Mouse (Mus musculus): Measurements from ENCODE around the gene Clec4d. TPM values are rescaled to one million over a fixed set of nuclear protein-coding genes. Genes with fewer than 3 reads are reported as not detected.

Clec4d gene
- polyA plus RNA-seq, 1 experiment from 2014 or later = 0.11 TPM

- Histone ChIP-seq H3K36me3 (ENCODE audit: control insufficient read depth, insufficient read depth, low read length) (no peaks in the 10 kb centered on the region), H3K4me2 (no peak overlapping the region), H3K27ac (ENCODE audit: low read depth, low read length) (no peak overlapping the region), H3K4me3 (ENCODE audit: low read depth, low read length) (no peak overlapping the region), H3K27me3 (ENCODE audit: control insufficient read depth, insufficient read depth, low read length) (no peaks in the 10 kb centered on the region), H3K9ac (ENCODE audit: low read depth, low read length) (no peak overlapping the region), H3K9me3 (replicated peaks; ENCODE audit: control insufficient read depth, low read length) (no peaks in the 10 kb centered on the region), H3K4me1 (ENCODE audit: control insufficient read depth, insufficient read depth, low read length) (no peaks in the 10 kb centered on the region)
- WGBS (ENCODE audit: insufficient replicate concordance) = 72% methylated on average over 4 of the region's 4 CpGs
- ATAC-seq (replicated peaks; ENCODE audit: insufficient number of reproducible peaks, low FRiP score, low TSS enrichment) = no peak
Measured at GRCm38 (mm10) chr6:123259889-123260603, 1.9 kb upstream of the Clec4d start.

- no peak overlapping the region for H3K27ac ChIP-seq (ENCODE audit: low read depth, low read length)
- H3K4me1 ChIP-seq (ENCODE audit: control insufficient read depth, insufficient read depth, low read length) = no peaks in the 10 kb centered on the region
- no peak for ATAC-seq (replicated peaks; ENCODE audit: insufficient number of reproducible peaks, low FRiP score, low TSS enrichment)
- no peaks in the 10 kb centered on the region for H3K36me3 ChIP-seq (ENCODE audit: control insufficient read depth, insufficient read depth, low read length)
- no peaks in the 10 kb centered on the region for H3K27me3 ChIP-seq (ENCODE audit: control insufficient read depth, insufficient read depth, low read length)
- no peak overlapping the region for H3K9ac ChIP-seq (ENCODE audit: low read depth, low read length)
- H3K9me3 ChIP-seq (replicated peaks; ENCODE audit: control insufficient read depth, low read length) = no peaks in the 10 kb centered on the region
- WGBS (ENCODE audit: insufficient replicate concordance) = 71% methylated on average over 1 of the region's 1 CpGs
- H3K4me3 ChIP-seq (ENCODE audit: low read depth, low read length) = no peak overlapping the region
- no peak overlapping the region for H3K4me2 ChIP-seq
Measured at GRCm38 (mm10) chr6:123260868-123261267, 1.0 kb upstream of the Clec4d start.

GRCm38 (mm10) chr6:123264194-123264593, 2.3 kb downstream of the Clec4d start:
- no peak overlapping the region for H3K9ac ChIP-seq (ENCODE audit: low read depth, low read length)
- no peak overlapping the region for H3K4me3 ChIP-seq (ENCODE audit: low read depth, low read length)
- no peaks in the 10 kb centered on the region for H3K27me3 ChIP-seq (ENCODE audit: control insufficient read depth, insufficient read depth, low read length)
- no peaks in the 10 kb centered on the region for H3K4me1 ChIP-seq (ENCODE audit: control insufficient read depth, insufficient read depth, low read length)
- 0 out of 2 replicates have a peak, but pooled peaks cover 2% of the 10 kb centered on the region for H3K9me3 ChIP-seq (replicated peaks; ENCODE audit: control insufficient read depth, low read length)
- no peaks in the 10 kb centered on the region for H3K36me3 ChIP-seq (ENCODE audit: control insufficient read depth, insufficient read depth, low read length)
- WGBS (ENCODE audit: insufficient replicate concordance) = 74% methylated on average over 3 of the region's 3 CpGs
- no peak overlapping the region for H3K27ac ChIP-seq (ENCODE audit: low read depth, low read length)
- no peak for ATAC-seq (replicated peaks; ENCODE audit: insufficient number of reproducible peaks, low FRiP score, low TSS enrichment)
- no peak overlapping the region for H3K4me2 ChIP-seq

- Histone ChIP-seq H3K9me3 (replicated peaks; ENCODE audit: control insufficient read depth, low read length) (0 out of 2 replicates have a peak, but pooled peaks cover 2% of the 10 kb centered on the region), H3K9ac (ENCODE audit: low read depth, low read length) (no peak overlapping the region), H3K4me1 (ENCODE audit: control insufficient read depth, insufficient read depth, low read length) (no peaks in the 10 kb centered on the region), H3K36me3 (ENCODE audit: control insufficient read depth, insufficient read depth, low read length) (no peaks in the 10 kb centered on the region), H3K27me3 (ENCODE audit: control insufficient read depth, insufficient read depth, low read length) (no peaks in the 10 kb centered on the region), H3K4me3 (ENCODE audit: low read depth, low read length) (no peak overlapping the region), H3K4me2 (no peak overlapping the region), H3K27ac (ENCODE audit: low read depth, low read length) (no peak overlapping the region)
- 80% methylated on average over 4 of the region's 4 CpGs for WGBS (ENCODE audit: insufficient replicate concordance)
- no peak for ATAC-seq (replicated peaks; ENCODE audit: insufficient number of reproducible peaks, low FRiP score, low TSS enrichment)
Measured at GRCm38 (mm10) chr6:123265809-123266208, 3.9 kb downstream of the Clec4d start.

GRCm38 (mm10) chr6:123266945-123267344, 5.0 kb downstream of the Clec4d start:
- Histone ChIP-seq H3K9me3 (replicated peaks; ENCODE audit: control insufficient read depth, low read length) (0 out of 2 replicates have a peak, but pooled peaks cover 2% of the 10 kb centered on the region), H3K27ac (ENCODE audit: low read depth, low read length) (no peak overlapping the region), H3K27me3 (ENCODE audit: control insufficient read depth, insufficient read depth, low read length) (no peaks in the 10 kb centered on the region), H3K9ac (ENCODE audit: low read depth, low read length) (no peak overlapping the region), H3K4me3 (ENCODE audit: low read depth, low read length) (no peak overlapping the region), H3K4me2 (no peak overlapping the region), H3K36me3 (ENCODE audit: control insufficient read depth, insufficient read depth, low read length) (no peaks in the 10 kb centered on the region), H3K4me1 (ENCODE audit: control insufficient read depth, insufficient read depth, low read length) (no peaks in the 10 kb centered on the region)
- WGBS (ENCODE audit: insufficient replicate concordance) = 81% methylated on average over 5 of the region's 5 CpGs
- no peak for ATAC-seq (replicated peaks; ENCODE audit: insufficient number of reproducible peaks, low FRiP score, low TSS enrichment)

- no peaks in the 10 kb centered on the region for H3K4me1 ChIP-seq (ENCODE audit: control insufficient read depth, insufficient read depth, low read length)
- H3K27ac ChIP-seq (ENCODE audit: low read depth, low read length) = no peak overlapping the region
- H3K4me2 ChIP-seq = no peak overlapping the region
- no peak for ATAC-seq (replicated peaks; ENCODE audit: insufficient number of reproducible peaks, low FRiP score, low TSS enrichment)
- H3K4me3 ChIP-seq (ENCODE audit: low read depth, low read length) = no peak overlapping the region
- 78% methylated on average over 2 of the region's 2 CpGs for WGBS (ENCODE audit: insufficient replicate concordance)
- H3K27me3 ChIP-seq (ENCODE audit: control insufficient read depth, insufficient read depth, low read length) = no peaks in the 10 kb centered on the region
- H3K9ac ChIP-seq (ENCODE audit: low read depth, low read length) = no peak overlapping the region
- H3K9me3 ChIP-seq (replicated peaks; ENCODE audit: control insufficient read depth, low read length) = no peaks in the 10 kb centered on the region
- no peaks in the 10 kb centered on the region for H3K36me3 ChIP-seq (ENCODE audit: control insufficient read depth, insufficient read depth, low read length)
Measured at GRCm38 (mm10) chr6:123279443-123279842, 17.5 kb downstream of the Clec4d start.

- 78% methylated on average over 2 of the region's 2 CpGs for WGBS (ENCODE audit: insufficient replicate concordance)
- no peak overlapping the region for H3K4me3 ChIP-seq (ENCODE audit: low read depth, low read length)
- H3K9ac ChIP-seq (ENCODE audit: low read depth, low read length) = no peak overlapping the region
- ATAC-seq (replicated peaks; ENCODE audit: insufficient number of reproducible peaks, low FRiP score, low TSS enrichment) = no peak
- no peak overlapping the region for H3K4me2 ChIP-seq
- no peaks in the 10 kb centered on the region for H3K9me3 ChIP-seq (replicated peaks; ENCODE audit: control insufficient read depth, low read length)
- H3K27ac ChIP-seq (ENCODE audit: low read depth, low read length) = no peak overlapping the region
- H3K4me1 ChIP-seq (ENCODE audit: control insufficient read depth, insufficient read depth, low read length) = no peaks in the 10 kb centered on the region
- H3K27me3 ChIP-seq (ENCODE audit: control insufficient read depth, insufficient read depth, low read length) = no peaks in the 10 kb centered on the region
- no peaks in the 10 kb centered on the region for H3K36me3 ChIP-seq (ENCODE audit: control insufficient read depth, insufficient read depth, low read length)
Measured at GRCm38 (mm10) chr6:123286311-123286710, 24.4 kb downstream of the Clec4d start.

GRCm38 (mm10) chr6:123288931-123289330, 27.0 kb downstream of the Clec4d start:
- H3K4me1 ChIP-seq (ENCODE audit: control insufficient read depth, insufficient read depth, low read length) = no peaks in the 10 kb centered on the region
- H3K4me3 ChIP-seq (ENCODE audit: low read depth, low read length) = no peak overlapping the region
- no peaks in the 10 kb centered on the region for H3K36me3 ChIP-seq (ENCODE audit: control insufficient read depth, insufficient read depth, low read length)
- no peak overlapping the region for H3K9ac ChIP-seq (ENCODE audit: low read depth, low read length)
- 62% methylated on average over 10 of the region's 10 CpGs for WGBS (ENCODE audit: insufficient replicate concordance)
- H3K27ac ChIP-seq (ENCODE audit: low read depth, low read length) = no peak overlapping the region
- H3K4me2 ChIP-seq = no peak overlapping the region
- no peak for ATAC-seq (replicated peaks; ENCODE audit: insufficient number of reproducible peaks, low FRiP score, low TSS enrichment)
- no peaks in the 10 kb centered on the region for H3K9me3 ChIP-seq (replicated peaks; ENCODE audit: control insufficient read depth, low read length)
- H3K27me3 ChIP-seq (ENCODE audit: control insufficient read depth, insufficient read depth, low read length) = no peaks in the 10 kb centered on the region

GRCm38 (mm10) chr6:123289753-123290152, 27.8 kb downstream of the Clec4d start, which contains the start of gene Clec4e:
TSS of gene Clec4e (minus strand) at chr6:123289870.
- WGBS (ENCODE audit: insufficient replicate concordance) = 75% methylated on average over 4 of the region's 4 CpGs
- Histone ChIP-seq H3K27ac (ENCODE audit: low read depth, low read length) (no peak within 1 kb of the TSS), H3K4me3 (ENCODE audit: low read depth, low read length) (no peak within 1 kb of the TSS), H3K4me2 (no peak within 1 kb of the TSS), H3K4me1 (ENCODE audit: control insufficient read depth, insufficient read depth, low read length) (no peaks in the 10 kb centered on the region), H3K36me3 (ENCODE audit: control insufficient read depth, insufficient read depth, low read length) (no peaks in the 10 kb centered on the region), H3K9ac (ENCODE audit: low read depth, low read length) (no peak within 1 kb of the TSS), H3K27me3 (ENCODE audit: control insufficient read depth, insufficient read depth, low read length) (no peaks in the 10 kb centered on the region), H3K9me3 (replicated peaks; ENCODE audit: control insufficient read depth, low read length) (no peaks in the 10 kb centered on the region)
- no peak for ATAC-seq (replicated peaks; ENCODE audit: insufficient number of reproducible peaks, low FRiP score, low TSS enrichment)
